Mouse (Mus musculus) ES-Bruce4 (cell line): Measurements from ENCODE around the gene Pex16. TPM values are rescaled to one million over a fixed set of nuclear protein-coding genes. Genes with fewer than 3 reads are reported as not detected.

Source experiments
- H3K27ac ChIP-seq: 2 replicates; pipeline ENCODE4 v1.5.1; 2012; ENCODE audit warnings: low read length, inconsistent platforms; ENCODE audit not compliant: insufficient read depth
- H3K27me3 ChIP-seq: 2 replicates; pipeline ENCODE4 v1.6.1; 2012; ENCODE audit warnings: mild to moderate bottlenecking, low read length, inconsistent platforms; ENCODE audit not compliant: control insufficient read depth, poor library complexity, insufficient read depth, severe bottlenecking
- H3K36me3 ChIP-seq: 2 replicates; pipeline ENCODE4 v1.6.1; 2012; ENCODE audit warnings: inconsistent platforms, mild to moderate bottlenecking, low read length, moderate library complexity; ENCODE audit not compliant: control insufficient read depth, poor library complexity, insufficient read depth, severe bottlenecking
- H3K4me1 ChIP-seq: one replicate; pipeline ENCODE4 v1.8.1; 2011; ENCODE audit warnings: low read length; ENCODE audit not compliant: control insufficient read depth, insufficient read depth
- H3K4me3 ChIP-seq: 2 replicates; pipeline ENCODE4 v1.5.1; 2011; ENCODE audit warnings: low read depth, mild to moderate bottlenecking, low read length
- H3K9ac ChIP-seq: 2 replicates; pipeline ENCODE4 v1.6.1; 2012; ENCODE audit warnings: low read depth, mild to moderate bottlenecking, inconsistent platforms; ENCODE audit not compliant: poor library complexity, severe bottlenecking
- H3K9me3 ChIP-seq: replicated peaks from 2 replicates; pipeline ENCODE4 v1.6.1; 2012; ENCODE audit warnings: mild to moderate bottlenecking, low read length, inconsistent platforms; ENCODE audit not compliant: control insufficient read depth, poor library complexity, insufficient read depth, severe bottlenecking
- CTCF ChIP-seq: IDR thresholded peaks from one replicate; pipeline ENCODE4 v1.8.1; 2011; ENCODE audit warnings: low read depth, low read length
- EP300 ChIP-seq: IDR thresholded peaks from 2 replicates; pipeline ENCODE4 v1.6.1; 2011; ENCODE audit warnings: low read depth, low read length; ENCODE audit not compliant: insufficient read depth
- POLR2A ChIP-seq: IDR thresholded peaks from one replicate; pipeline ENCODE4 v1.8.1; 2011; ENCODE audit warnings: low read length; ENCODE audit not compliant: insufficient read depth
- polyA plus RNA-seq: library from polyadenylated mRNA; stranded (reverse); fragments of >200 nt; gene quantifications from 2 replicates; pipeline ENCODE4 v1.2.4, GENCODE M21; 2011; ENCODE audit warnings: low read depth; ENCODE audit not compliant: missing spikeins, insufficient read depth, insufficient read length

Gene Pex16
- polyA plus RNA-seq, 1 experiment: 7.9 TPM

GRCm38 (mm10) chr2:92375788-92376187 lies 1.3 kb downstream of the Pex16 start:
- no peak for TF ChIP-seq EP300
- no peak for TF ChIP-seq POLR2A
- TF ChIP-seq CTCF: no peak
- Histone ChIP-seq H3K27ac (no peak overlapping the region), H3K4me3 (peak overlapping the region; percentile 92), H3K27me3 (no peaks in the 10 kb centered on the region), H3K9me3 (no peaks in the 10 kb centered on the region), H3K4me1 (peaks cover 8% of the 10 kb centered on the region), H3K36me3 (no peaks in the 10 kb centered on the region), H3K9ac (peak overlapping the region; percentile 49)

DNA sequence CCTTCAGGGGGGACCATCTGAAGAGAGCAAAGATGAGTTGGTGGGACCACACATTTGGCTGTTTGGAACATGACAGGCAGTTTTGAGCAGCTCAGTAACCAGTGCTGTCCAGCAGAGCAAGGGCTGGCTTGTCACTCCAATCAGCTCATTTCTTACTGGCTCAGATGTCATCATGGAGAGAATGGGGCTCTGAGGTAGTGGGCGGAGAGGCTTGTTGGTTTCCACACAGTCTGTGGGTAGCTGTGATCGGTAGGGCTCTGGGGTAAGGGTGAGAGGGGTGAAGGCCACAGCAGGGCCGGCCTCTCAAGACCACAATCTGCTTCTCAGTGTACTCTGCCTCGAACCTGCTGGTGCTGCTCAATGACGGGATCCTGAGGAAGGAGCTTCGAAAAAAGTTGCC lies 1.8 kb downstream of the Pex16 start:
- Histone ChIP-seq H3K36me3 (no peaks in the 10 kb centered on the region), H3K9ac (no peak overlapping the region), H3K27ac (no peak overlapping the region), H3K4me1 (peaks cover 8% of the 10 kb centered on the region), H3K27me3 (no peaks in the 10 kb centered on the region), H3K9me3 (no peaks in the 10 kb centered on the region), H3K4me3 (no peak overlapping the region)
- TF ChIP-seq POLR2A (no peak), EP300 (no peak), CTCF (no peak)

DNA sequence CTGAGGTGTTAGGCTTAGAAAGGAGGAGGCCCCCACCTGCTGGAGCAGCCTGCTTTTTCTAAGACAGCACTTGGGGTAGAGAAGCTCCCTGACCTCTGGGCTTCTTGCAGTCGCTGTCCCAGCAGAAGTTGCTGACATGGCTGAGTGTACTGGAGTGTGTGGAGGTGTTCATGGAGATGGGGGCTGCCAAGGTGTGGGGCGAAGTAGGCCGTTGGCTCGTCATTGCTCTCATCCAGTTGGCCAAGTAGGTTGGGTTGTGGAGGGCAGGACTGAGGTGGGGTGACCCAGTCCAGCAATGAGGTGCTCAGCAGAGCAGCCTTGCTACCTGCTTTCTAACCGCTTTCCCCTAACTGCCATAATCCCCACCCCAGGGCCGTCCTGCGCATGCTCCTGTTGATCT lies 2.8 kb downstream of the Pex16 start:
- H3K4me1 ChIP-seq: peaks cover 2% of the 10 kb centered on the region
- no peaks in the 10 kb centered on the region for H3K9me3 ChIP-seq
- H3K36me3 ChIP-seq: no peaks in the 10 kb centered on the region
- TF ChIP-seq POLR2A: no peak
- no peak for TF ChIP-seq CTCF
- TF ChIP-seq EP300: no peak
- no peak overlapping the region for H3K9ac ChIP-seq
- no peaks in the 10 kb centered on the region for H3K27me3 ChIP-seq
- no peak overlapping the region for H3K27ac ChIP-seq
- no peak overlapping the region for H3K4me3 ChIP-seq

DNA sequence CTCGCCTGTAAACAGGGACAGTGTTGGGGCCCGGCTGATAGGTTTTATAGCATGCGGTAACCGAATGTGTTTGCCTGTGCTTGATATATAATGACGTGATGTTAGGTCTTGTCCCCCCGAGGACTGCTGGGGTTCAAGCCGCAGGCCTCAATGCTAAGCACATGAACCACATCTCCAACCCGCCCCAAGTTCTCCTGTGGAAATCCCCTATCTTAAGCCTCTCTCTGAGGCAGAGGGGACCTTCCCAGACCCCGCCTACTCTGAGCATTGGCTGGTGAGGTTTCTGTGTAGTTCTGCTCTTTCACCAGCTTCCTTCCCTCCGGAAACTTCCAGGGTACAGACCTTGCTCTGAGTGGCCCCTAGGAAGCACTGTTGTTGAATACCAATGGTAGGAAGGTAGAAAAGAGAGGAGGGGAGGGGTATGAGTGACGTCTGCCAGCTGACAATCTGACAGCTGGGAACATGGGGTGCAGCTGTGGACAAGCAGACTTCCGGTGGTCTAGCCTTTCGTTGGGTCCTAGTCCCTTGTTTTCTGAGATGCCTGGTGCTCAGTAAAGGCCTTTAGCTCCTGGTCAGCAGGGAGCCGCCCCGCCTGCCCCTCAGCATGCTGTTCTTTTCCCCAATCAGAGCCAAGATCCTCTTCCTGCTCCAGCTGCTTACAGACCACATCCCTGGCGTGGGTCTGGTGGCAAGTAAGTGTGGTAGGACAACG lies 5.5 kb downstream of the Pex16 start:
- H3K27me3 ChIP-seq: no peaks in the 10 kb centered on the region
- no peak overlapping the region for H3K4me3 ChIP-seq
- H3K9ac ChIP-seq: no peak overlapping the region
- no peak overlapping the region for H3K27ac ChIP-seq
- TF ChIP-seq EP300 (no peak), POLR2A (no peak), CTCF (no peak)
- no peaks in the 10 kb centered on the region for H3K36me3 ChIP-seq
- H3K9me3 ChIP-seq: no peaks in the 10 kb centered on the region
- peaks cover 1% of the 10 kb centered on the region for H3K4me1 ChIP-seq

DNA sequence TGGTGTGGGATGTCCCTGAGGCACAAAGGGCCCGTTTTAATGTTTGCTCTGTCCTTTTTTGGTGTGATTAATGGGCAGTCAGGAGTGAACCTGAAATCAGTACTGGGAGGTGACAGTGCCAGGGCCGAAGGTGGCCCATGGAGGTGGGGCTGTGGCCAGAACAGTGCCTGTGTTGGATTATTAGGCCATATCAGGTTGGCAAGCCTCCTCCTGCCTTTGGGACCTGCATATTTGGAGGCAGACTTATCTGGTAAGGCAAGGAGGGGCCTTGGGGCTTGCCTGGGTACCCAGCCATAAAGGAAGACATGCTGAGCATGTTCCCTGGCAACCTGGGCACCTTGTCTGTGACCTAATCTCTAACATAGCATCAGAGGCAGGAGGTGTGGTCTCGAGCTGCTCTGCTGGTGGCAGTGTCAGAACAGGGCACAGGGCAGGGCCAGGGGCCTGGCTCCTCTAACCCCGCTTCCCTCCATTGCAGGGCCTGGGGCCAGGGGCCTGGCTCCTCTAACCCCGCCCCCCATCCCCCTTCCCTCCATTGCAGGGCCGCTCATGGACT lies 6.1 kb downstream of the Pex16 start:
- no peaks in the 10 kb centered on the region for H3K36me3 ChIP-seq
- H3K9ac ChIP-seq: no peak overlapping the region
- TF ChIP-seq CTCF: no peak
- TF ChIP-seq POLR2A: no peak
- TF ChIP-seq EP300: no peak

DNA sequence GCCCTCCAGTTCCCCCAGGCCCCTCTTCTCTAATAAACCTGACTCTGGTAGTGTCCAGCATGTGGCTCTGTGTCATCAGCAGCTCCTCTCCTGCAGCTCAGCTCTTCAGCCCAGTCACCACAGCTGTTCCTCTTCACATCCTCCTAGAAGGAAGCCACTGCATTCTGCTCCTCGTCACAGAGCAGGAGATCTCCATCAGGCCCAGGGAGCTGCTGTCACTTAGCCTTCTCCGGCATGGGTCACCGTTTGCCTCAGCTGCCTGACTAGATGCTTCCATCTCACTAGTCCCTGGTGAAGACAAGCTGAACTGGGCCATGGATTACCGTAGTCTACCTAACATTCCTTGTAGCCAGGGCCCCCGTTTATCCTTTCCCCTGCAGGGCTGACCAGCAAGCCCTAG lies 6.7 kb downstream of the Pex16 start:
- H3K9ac ChIP-seq: no peak overlapping the region
- TF ChIP-seq POLR2A (no peak), EP300 (no peak), CTCF (no peak)
- H3K4me1 ChIP-seq: peaks cover 1% of the 10 kb centered on the region
- H3K9me3 ChIP-seq: no peaks in the 10 kb centered on the region
- H3K27me3 ChIP-seq: no peaks in the 10 kb centered on the region
- H3K36me3 ChIP-seq: no peaks in the 10 kb centered on the region
- no peak overlapping the region for H3K4me3 ChIP-seq
- no peak overlapping the region for H3K27ac ChIP-seq

More for the DNA sequence above, 6.1 kb downstream of the Pex16 start:
- Histone ChIP-seq H3K27ac (no peak overlapping the region), H3K9me3 (no peaks in the 10 kb centered on the region), H3K4me1 (peaks cover 1% of the 10 kb centered on the region), H3K4me3 (no peak overlapping the region), H3K27me3 (no peaks in the 10 kb centered on the region)
